Mouse (Mus musculus): ENCODE measurements around the gene Esf1. TPM values are rescaled to one million over a fixed set of nuclear protein-coding genes. Genes with fewer than 3 reads are reported as not detected.
"Not testable (repeated sequence)": the region's sequence is repeated elsewhere in the genome, so short reads cannot be mapped to it uniquely, and the experiment has no call there.

The Esf1 gene
- polyA plus RNA-seq, 1 experiment from 2014 or later = 36.3 TPM

DNA sequence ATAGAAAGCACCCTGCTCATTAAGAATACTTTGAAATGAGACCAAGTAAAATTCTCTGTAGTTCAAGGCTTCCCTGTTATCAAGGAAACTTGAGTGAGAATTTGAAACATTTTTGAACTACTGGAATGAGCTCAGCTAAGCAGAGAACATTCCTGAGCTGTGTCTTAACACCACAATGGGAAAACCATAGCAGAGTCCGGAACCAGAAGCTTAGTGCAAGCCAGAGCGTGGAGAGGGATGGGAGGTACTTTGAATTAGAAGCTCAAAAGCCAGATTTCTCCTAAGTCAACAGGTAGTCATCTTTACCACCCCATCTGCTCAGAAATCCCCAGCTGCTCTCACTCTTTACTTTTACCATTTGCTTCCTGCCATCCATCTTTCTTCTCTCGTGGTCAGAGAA, 65.4 kb downstream of the Esf1 start:
- no peak for ATAC-seq (ENCODE audit: low FRiP score, low TSS enrichment)
- no peaks in the 10 kb centered on the region for H3K4me1 ChIP-seq (ENCODE audit: control insufficient read depth, insufficient read depth, low read length)
- H3K36me3 ChIP-seq (ENCODE audit: control insufficient read depth, insufficient read depth, low read length) = no peaks in the 10 kb centered on the region
- H3K4me3 ChIP-seq (ENCODE audit: low read length) = no peak overlapping the region
- no peaks in the 10 kb centered on the region for H3K27me3 ChIP-seq (ENCODE audit: control insufficient read depth, insufficient read depth, low read length)
- H3K27ac ChIP-seq (ENCODE audit: low read depth, low read length) = no peak overlapping the region
- no peak overlapping the region for H3K4me2 ChIP-seq (replicated peaks; ENCODE audit: low read depth, low read length)
- no peaks in the 10 kb centered on the region for H3K9me3 ChIP-seq (ENCODE audit: control insufficient read depth, low read length)
- WGBS = 57% methylated on average over 3 of the region's 3 CpGs
- H3K9ac ChIP-seq (ENCODE audit: low read depth, low read length) = no peak overlapping the region

- Histone ChIP-seq H3K4me1 (ENCODE audit: control insufficient read depth, insufficient read depth, low read length) (no peaks in the 10 kb centered on the region), H3K9ac (ENCODE audit: low read depth, low read length) (no peak overlapping the region), H3K4me3 (ENCODE audit: low read length) (no peak overlapping the region), H3K36me3 (ENCODE audit: control insufficient read depth, insufficient read depth, low read length) (no peaks in the 10 kb centered on the region), H3K9me3 (ENCODE audit: control insufficient read depth, low read length) (no peaks in the 10 kb centered on the region), H3K4me2 (replicated peaks; ENCODE audit: low read depth, low read length) (no peak overlapping the region), H3K27me3 (ENCODE audit: control insufficient read depth, insufficient read depth, low read length) (no peaks in the 10 kb centered on the region), H3K27ac (ENCODE audit: low read depth, low read length) (no peak overlapping the region)
- no peak for ATAC-seq (ENCODE audit: low FRiP score, low TSS enrichment)
- 77% methylated on average over 3 of the region's 3 CpGs for WGBS
Measured at GRCm38 (mm10) chr2:140100551-140101474, 69.6 kb downstream of the Esf1 start.

- Histone ChIP-seq H3K27ac (ENCODE audit: low read depth, low read length) (no peak overlapping the region), H3K36me3 (ENCODE audit: control insufficient read depth, insufficient read depth, low read length) (no peaks in the 10 kb centered on the region), H3K27me3 (ENCODE audit: control insufficient read depth, insufficient read depth, low read length) (no peaks in the 10 kb centered on the region), H3K9me3 (ENCODE audit: control insufficient read depth, low read length) (no peaks in the 10 kb centered on the region), H3K9ac (ENCODE audit: low read depth, low read length) (no peak overlapping the region), H3K4me1 (ENCODE audit: control insufficient read depth, insufficient read depth, low read length) (no peaks in the 10 kb centered on the region), H3K4me3 (ENCODE audit: low read length) (no peak overlapping the region), H3K4me2 (replicated peaks; ENCODE audit: low read depth, low read length) (no peak overlapping the region)
- ATAC-seq (ENCODE audit: low FRiP score, low TSS enrichment) = no peak
- 89% methylated on average over 3 of the region's 3 CpGs for WGBS
Measured at GRCm38 (mm10) chr2:140099971-140100370, 70.4 kb downstream of the Esf1 start.

DNA sequence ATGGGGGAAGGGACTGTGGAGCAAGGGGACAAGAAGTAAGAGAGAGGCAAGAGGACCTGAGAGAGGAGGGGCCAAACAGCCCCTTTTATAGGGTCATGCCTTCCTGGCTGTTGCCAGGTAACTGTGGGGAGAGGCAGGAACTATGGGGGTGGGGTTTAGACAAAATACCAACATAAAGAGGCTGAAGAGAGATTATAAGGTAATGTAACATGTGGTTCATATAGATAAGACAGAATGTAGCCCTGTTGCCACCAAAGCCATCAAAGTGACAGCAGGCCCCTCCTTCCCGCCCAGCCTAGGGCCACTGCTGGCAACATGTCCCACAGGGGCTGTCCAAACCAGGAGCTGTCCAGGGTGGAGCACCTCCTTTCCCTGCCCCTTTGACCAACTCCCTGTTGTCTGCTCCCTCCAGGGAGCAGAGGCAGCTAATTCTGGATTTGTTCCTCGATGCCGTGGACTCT, 73.2 kb downstream of the Esf1 start:
- Histone ChIP-seq H3K4me3 (ENCODE audit: low read length) (no peak overlapping the region), H3K9me3 (ENCODE audit: control insufficient read depth, low read length) (no peaks in the 10 kb centered on the region), H3K4me1 (ENCODE audit: control insufficient read depth, insufficient read depth, low read length) (no peaks in the 10 kb centered on the region), H3K4me2 (replicated peaks; ENCODE audit: low read depth, low read length) (no peak overlapping the region), H3K27me3 (ENCODE audit: control insufficient read depth, insufficient read depth, low read length) (no peaks in the 10 kb centered on the region), H3K27ac (ENCODE audit: low read depth, low read length) (no peak overlapping the region), H3K9ac (ENCODE audit: low read depth, low read length) (no peak overlapping the region), H3K36me3 (ENCODE audit: control insufficient read depth, insufficient read depth, low read length) (no peaks in the 10 kb centered on the region)
- ATAC-seq (ENCODE audit: low FRiP score, low TSS enrichment) = peak; percentile 60; the same call in 1 of the 2 replicates
- WGBS = 84% methylated on average over 3 of the region's 3 CpGs

GRCm38 (mm10) chr2:140096034-140096433, 74.3 kb downstream of the Esf1 start:
- Histone ChIP-seq H3K9ac (ENCODE audit: low read depth, low read length) (no peak overlapping the region), H3K27ac (ENCODE audit: low read depth, low read length) (no peak overlapping the region), H3K36me3 (ENCODE audit: control insufficient read depth, insufficient read depth, low read length) (no peaks in the 10 kb centered on the region), H3K4me3 (ENCODE audit: low read length) (no peak overlapping the region), H3K4me1 (ENCODE audit: control insufficient read depth, insufficient read depth, low read length) (no peaks in the 10 kb centered on the region), H3K9me3 (ENCODE audit: control insufficient read depth, low read length) (no peaks in the 10 kb centered on the region), H3K27me3 (ENCODE audit: control insufficient read depth, insufficient read depth, low read length) (no peaks in the 10 kb centered on the region), H3K4me2 (replicated peaks; ENCODE audit: low read depth, low read length) (no peak overlapping the region)
- no peak for ATAC-seq (ENCODE audit: low FRiP score, low TSS enrichment)
- WGBS = 85% methylated on average over 5 of the region's 5 CpGs

DNA sequence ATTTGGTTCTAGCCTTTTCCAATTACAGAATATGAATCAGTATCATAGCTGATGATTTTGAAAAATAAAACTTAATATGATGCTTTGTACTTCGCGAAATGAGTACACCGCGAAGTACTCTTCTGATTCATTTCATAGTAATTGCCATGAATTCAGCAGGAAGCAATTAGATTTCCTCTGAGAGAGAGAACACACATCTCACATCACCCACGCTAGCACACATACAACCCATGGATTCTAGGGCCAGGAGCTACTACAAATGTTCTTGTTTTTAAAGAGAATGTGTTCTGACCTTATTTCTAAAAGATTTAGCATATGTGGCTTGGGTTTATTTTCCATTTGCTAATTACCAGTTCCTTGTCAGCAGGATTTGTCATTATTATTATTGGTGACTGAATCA, 76.9 kb downstream of the Esf1 start:
- Histone ChIP-seq H3K4me3 (ENCODE audit: low read length) (no peak overlapping the region), H3K9me3 (ENCODE audit: control insufficient read depth, low read length) (no peaks in the 10 kb centered on the region), H3K36me3 (ENCODE audit: control insufficient read depth, insufficient read depth, low read length) (no peaks in the 10 kb centered on the region), H3K9ac (ENCODE audit: low read depth, low read length) (no peak overlapping the region), H3K4me2 (replicated peaks; ENCODE audit: low read depth, low read length) (no peak overlapping the region), H3K27ac (ENCODE audit: low read depth, low read length) (no peak overlapping the region), H3K27me3 (ENCODE audit: control insufficient read depth, insufficient read depth, low read length) (no peaks in the 10 kb centered on the region), H3K4me1 (ENCODE audit: control insufficient read depth, insufficient read depth, low read length) (no peaks in the 10 kb centered on the region)
- WGBS = 95% methylated on average over 5 of the region's 5 CpGs
- no peak for ATAC-seq (ENCODE audit: low FRiP score, low TSS enrichment)

- Histone ChIP-seq H3K4me2 (replicated peaks; ENCODE audit: low read depth, low read length) (no peak overlapping the region), H3K36me3 (ENCODE audit: control insufficient read depth, insufficient read depth, low read length) (no peaks in the 10 kb centered on the region), H3K4me1 (ENCODE audit: control insufficient read depth, insufficient read depth, low read length) (no peaks in the 10 kb centered on the region), H3K27me3 (ENCODE audit: control insufficient read depth, insufficient read depth, low read length) (no peaks in the 10 kb centered on the region), H3K4me3 (ENCODE audit: low read length) (no peak overlapping the region), H3K27ac (ENCODE audit: low read depth, low read length) (no peak overlapping the region), H3K9me3 (ENCODE audit: control insufficient read depth, low read length) (no peaks in the 10 kb centered on the region), H3K9ac (ENCODE audit: low read depth, low read length) (no peak overlapping the region)
- 92% methylated on average over 7 of the region's 7 CpGs for WGBS
- ATAC-seq (ENCODE audit: low FRiP score, low TSS enrichment) = no peak
Measured at GRCm38 (mm10) chr2:140084245-140084644, 86.1 kb downstream of the Esf1 start.

DNA sequence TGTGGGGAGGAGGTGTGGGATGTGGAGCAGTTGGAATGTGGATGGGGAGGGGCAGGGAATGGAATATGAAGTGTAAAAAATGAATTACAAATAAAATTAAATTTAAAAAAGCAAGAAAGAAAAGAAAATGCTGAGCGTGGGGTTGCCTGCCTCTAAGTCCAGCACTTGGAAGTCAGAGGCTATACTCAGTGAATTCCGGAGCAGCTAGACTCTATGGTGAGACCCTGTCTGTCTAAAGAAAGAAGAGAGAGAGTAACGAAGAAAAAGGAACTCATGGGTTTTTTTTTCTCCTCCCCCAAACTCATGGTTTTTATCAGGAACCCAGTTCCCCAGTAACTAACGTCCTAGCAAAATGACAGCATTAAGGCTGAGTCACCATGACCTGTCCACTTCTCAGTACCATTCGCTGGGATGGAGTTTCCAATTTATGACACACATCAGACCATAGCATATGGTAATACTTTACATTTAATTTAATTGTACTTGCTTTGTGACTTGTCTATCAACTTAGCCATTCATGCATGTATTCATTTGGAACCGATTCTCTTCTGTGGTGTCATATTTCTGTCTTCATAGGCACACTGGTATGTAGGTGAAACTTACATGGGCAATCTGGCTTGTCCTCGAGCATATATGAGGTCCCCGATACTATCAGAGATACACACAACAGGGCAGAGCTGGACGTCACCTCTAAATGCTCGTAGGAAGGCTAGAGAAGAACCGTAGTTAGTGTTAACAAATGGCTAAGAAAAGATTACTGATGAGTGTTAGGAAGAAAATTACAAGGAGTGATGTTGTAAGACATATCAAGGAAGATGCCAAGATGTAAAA, 89.4 kb downstream of the Esf1 start:
- no peaks in the 10 kb centered on the region for H3K9me3 ChIP-seq (ENCODE audit: control insufficient read depth, low read length)
- no peak overlapping the region for H3K4me2 ChIP-seq (replicated peaks; ENCODE audit: low read depth, low read length)
- WGBS = 84% methylated on average over 11 of the region's 11 CpGs

GRCm38 (mm10) chr2:140079284-140079683, 91.1 kb downstream of the Esf1 start:
- H3K4me2 ChIP-seq (replicated peaks; ENCODE audit: low read depth, low read length); H3K36me3 ChIP-seq (ENCODE audit: control insufficient read depth, insufficient read depth, low read length); H3K4me3 ChIP-seq (ENCODE audit: low read length); ATAC-seq (ENCODE audit: low FRiP score, low TSS enrichment); H3K9me3 ChIP-seq (ENCODE audit: control insufficient read depth, low read length); H3K9ac ChIP-seq (ENCODE audit: low read depth, low read length); H3K27me3 ChIP-seq (ENCODE audit: control insufficient read depth, insufficient read depth, low read length); H3K27ac ChIP-seq (ENCODE audit: low read depth, low read length); H3K4me1 ChIP-seq (ENCODE audit: control insufficient read depth, insufficient read depth, low read length): not testable (repeated sequence)

More for the DNA sequence above, 89.4 kb downstream of the Esf1 start:
- Histone ChIP-seq H3K27ac (ENCODE audit: low read depth, low read length) (no peak overlapping the region), H3K4me3 (ENCODE audit: low read length) (no peak overlapping the region), H3K27me3 (ENCODE audit: control insufficient read depth, insufficient read depth, low read length) (no peaks in the 10 kb centered on the region), H3K36me3 (ENCODE audit: control insufficient read depth, insufficient read depth, low read length) (no peaks in the 10 kb centered on the region), H3K9ac (ENCODE audit: low read depth, low read length) (no peak overlapping the region), H3K4me1 (ENCODE audit: control insufficient read depth, insufficient read depth, low read length) (no peaks in the 10 kb centered on the region)
- ATAC-seq (ENCODE audit: low FRiP score, low TSS enrichment) = no peak
